Mouse (Mus musculus) E14TG2a.4 (cell line): Measurements from ENCODE around the gene Traip.

ENCODE experiments used
- H3K27me3 ChIP-seq: 2 replicates; pipeline ENCODE4 v1.6.1; 2014; ENCODE audit warnings: low read length, control low read depth; ENCODE audit not compliant: insufficient read depth
- H3K36me3 ChIP-seq: 2 replicates; pipeline ENCODE4 v1.6.1; 2014; ENCODE audit warnings: low read length, control low read depth; ENCODE audit not compliant: insufficient read depth
- H3K4me1 ChIP-seq: replicated peaks from 2 replicates; pipeline ENCODE4 v1.6.1; 2014; ENCODE audit warnings: low read depth, low read length, control low read depth
- H3K4me3 ChIP-seq: replicated peaks from 2 replicates; pipeline ENCODE4 v1.5.1; 2014; ENCODE audit warnings: mild to moderate bottlenecking, low read length
- H3K9me3 ChIP-seq: 2 replicates; pipeline ENCODE4 v1.6.1; 2014; ENCODE audit warnings: low read length, control low read depth
- CTCF ChIP-seq: conservative IDR thresholded peaks from 2 replicates; pipeline ENCODE4 v1.5.1; 2014; ENCODE audit warnings: low read length
- NANOG ChIP-seq: IDR thresholded peaks from 2 replicates; pipeline ENCODE4 v1.6.1; 2014; ENCODE audit warnings: borderline replicate concordance, low read length, mixed read lengths
- POU5F1 ChIP-seq: IDR thresholded peaks from 2 replicates; pipeline ENCODE4 v1.6.1; 2014; ENCODE audit warnings: low read length, borderline replicate concordance

Traip gene

DNA sequence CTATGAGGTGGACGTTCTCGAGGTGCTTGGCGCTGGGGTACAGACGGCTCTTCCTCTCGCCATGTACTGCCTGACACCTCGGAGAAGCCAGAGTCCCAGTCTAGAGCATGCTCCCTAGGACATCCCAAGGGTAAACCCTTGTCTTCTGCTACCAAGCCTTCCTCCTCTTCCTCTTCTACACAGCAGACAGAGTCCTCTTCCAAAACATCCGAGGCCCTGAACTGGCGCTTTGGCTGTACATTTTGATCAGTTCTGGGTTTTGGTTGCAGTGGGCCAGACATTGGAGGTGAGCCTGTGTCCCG, 34.8 kb downstream of the Traip start:
- Histone ChIP-seq H3K4me1 (peaks cover 59% of the 10 kb centered on the region), H3K36me3 (no peaks in the 10 kb centered on the region), H3K4me3 (peak overlapping the region; percentile 87), H3K27me3 (peaks cover 53% of the 10 kb centered on the region), H3K9me3 (no peaks in the 10 kb centered on the region)
- TF ChIP-seq POU5F1 (no peak), NANOG (no peak), CTCF (no peak)

DNA sequence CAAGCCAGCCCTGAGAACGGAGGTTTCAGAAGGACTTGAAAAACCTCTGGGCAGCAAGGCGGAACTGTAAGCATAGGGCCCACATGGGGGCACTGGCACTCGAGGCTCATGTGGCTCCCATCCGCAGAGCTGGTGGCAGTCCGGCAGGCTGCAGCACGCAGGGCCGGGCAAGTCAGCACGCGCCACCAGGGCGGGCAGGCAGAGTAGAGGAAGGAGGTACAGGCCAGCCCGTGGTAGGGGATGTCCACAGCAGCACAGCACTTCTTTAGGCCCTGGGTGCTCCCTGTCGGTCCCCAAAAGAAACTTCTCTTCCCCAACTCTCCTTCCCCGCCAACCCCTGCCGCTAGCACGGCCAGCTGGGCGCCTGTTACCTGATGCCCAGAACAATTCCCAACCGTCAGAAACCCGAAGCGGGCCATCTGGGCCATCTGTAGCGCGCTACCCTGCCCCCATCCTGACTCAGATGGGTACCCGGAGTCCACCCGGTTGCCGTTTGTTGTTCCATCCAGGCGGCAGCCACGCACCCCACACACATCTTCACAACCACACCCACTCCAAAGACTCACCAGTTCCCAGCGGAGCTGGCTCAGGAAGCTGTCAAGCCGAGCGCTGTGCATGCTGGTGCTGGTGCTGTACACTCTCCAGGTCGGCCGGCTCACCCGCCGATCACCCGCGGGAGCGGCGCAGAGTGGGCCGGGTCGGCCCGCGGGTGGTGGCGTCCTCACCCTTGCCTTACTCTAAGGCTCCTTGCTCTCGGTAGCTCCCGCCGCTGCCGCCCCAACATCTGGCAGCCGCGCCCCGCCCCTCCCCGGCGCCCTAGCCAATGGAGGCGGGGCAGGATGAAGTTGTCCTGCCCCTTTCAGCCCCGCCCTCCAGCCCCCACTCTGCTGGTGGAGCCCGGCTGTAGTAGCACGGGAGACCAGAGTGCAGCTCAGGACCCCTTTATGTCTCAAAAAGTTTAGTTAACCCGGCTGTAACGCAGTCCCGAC, 35.5 kb downstream of the Traip start, which contains the start of gene Inka1:
TSS of gene Inka1 (minus strand) at position 749 of the 989 bp plus-strand sequence.
- peaks cover 49% of the 10 kb centered on the region for H3K27me3 ChIP-seq

DNA sequence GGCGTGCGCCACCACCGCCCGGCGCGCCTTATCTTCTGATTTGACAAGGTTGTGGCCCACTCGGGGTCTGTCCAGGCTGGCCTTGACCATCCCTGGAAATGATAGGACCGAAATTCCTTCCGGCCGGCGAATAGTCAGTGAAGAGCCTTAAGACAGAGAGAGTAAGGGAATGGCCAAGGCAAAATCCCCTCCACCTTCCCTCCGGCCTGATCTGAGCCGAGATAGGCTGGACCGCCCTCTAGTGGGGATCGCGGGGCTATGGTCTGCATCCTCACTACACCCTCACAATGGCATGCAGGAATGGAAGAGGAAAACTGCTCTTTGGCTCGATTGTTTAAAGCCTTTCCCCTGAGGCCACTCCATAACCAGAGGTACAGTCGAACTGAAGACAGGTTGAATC, 36.4 kb downstream of the Traip start:
- Histone ChIP-seq H3K27me3 (peaks cover 40% of the 10 kb centered on the region), H3K4me3 (peak overlapping the region; percentile 87), H3K9me3 (no peaks in the 10 kb centered on the region), H3K4me1 (peaks cover 60% of the 10 kb centered on the region), H3K36me3 (no peaks in the 10 kb centered on the region)
- TF ChIP-seq NANOG (no peak), CTCF (peak; percentile 66)

More for the DNA sequence above, 35.5 kb downstream of the Traip start, which contains the start of gene Inka1:
- Histone ChIP-seq H3K4me1 (peaks cover 62% of the 10 kb centered on the region), H3K36me3 (no peaks in the 10 kb centered on the region), H3K9me3 (no peaks in the 10 kb centered on the region), H3K4me3 (peak within 1 kb of the TSS; percentile 87)
- TF ChIP-seq CTCF (no peak), POU5F1 (no peak)

- TF ChIP-seq CTCF = no peak
- TF ChIP-seq NANOG = no peak
- no peak for TF ChIP-seq POU5F1
- H3K36me3 ChIP-seq = no peaks in the 10 kb centered on the region
- no peaks in the 10 kb centered on the region for H3K9me3 ChIP-seq
- H3K27me3 ChIP-seq = peaks cover 28% of the 10 kb centered on the region
- no peak overlapping the region for H3K4me3 ChIP-seq
- H3K4me1 ChIP-seq = peaks cover 56% of the 10 kb centered on the region
Measured at GRCm38 (mm10) chr9:107987950-107988349, 38.0 kb downstream of the Traip start.

DNA sequence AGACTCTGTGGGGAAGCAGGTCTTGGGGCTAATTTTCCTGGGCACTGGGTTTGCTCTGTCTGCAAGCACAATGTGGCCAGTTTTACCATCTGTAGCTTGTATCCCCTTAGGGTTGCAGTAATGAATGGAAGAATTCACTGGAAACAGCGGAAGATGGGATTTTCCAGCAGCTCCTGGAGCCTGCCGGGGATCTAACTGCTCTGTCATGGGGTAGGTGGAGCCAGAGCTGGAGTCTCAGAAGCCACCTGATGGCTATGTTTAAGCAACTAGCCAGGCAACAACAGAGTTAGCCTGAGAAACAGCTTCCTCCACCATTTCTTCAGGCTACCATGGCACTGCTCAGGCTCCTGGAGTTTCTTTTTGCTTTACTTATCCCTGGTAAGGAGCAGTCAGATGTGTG, 42.3 kb downstream of the Traip start, which contains the start of gene Cdhr4:
TSS of gene Cdhr4 (plus strand) at position 301 of the 400 bp plus-strand sequence.
- H3K9me3 ChIP-seq = no peaks in the 10 kb centered on the region
- no peaks in the 10 kb centered on the region for H3K36me3 ChIP-seq
- H3K27me3 ChIP-seq = peaks cover 33% of the 10 kb centered on the region
- TF ChIP-seq NANOG = no peak
- TF ChIP-seq POU5F1 = no peak
- TF ChIP-seq CTCF = no peak
- no peak within 1 kb of the TSS for H3K4me3 ChIP-seq
- peaks cover 47% of the 10 kb centered on the region for H3K4me1 ChIP-seq

DNA sequence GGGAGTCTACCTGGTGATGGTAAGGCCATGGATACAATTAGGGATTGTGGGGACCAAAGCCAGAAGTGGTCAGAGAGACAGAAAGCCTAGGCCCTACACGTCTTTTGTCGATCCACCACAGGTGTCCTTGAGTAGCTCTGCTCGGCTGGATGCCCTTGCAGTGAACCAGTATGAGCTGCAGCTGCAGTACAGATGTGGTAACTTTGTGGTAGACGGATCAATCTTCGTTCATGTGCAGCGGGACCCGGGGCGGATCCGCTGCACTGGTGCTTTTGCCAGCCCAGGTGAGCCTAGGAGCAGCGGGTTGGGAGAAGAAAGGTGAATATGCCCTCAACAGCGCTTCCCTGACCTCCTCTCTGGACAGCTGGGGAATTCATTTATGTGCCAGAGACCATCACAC, 43.1 kb downstream of the Traip start:
- Histone ChIP-seq H3K27me3 (peaks cover 41% of the 10 kb centered on the region), H3K36me3 (no peaks in the 10 kb centered on the region), H3K9me3 (no peaks in the 10 kb centered on the region), H3K4me3 (no peak overlapping the region), H3K4me1 (peaks cover 39% of the 10 kb centered on the region)
- TF ChIP-seq CTCF = no peak
- TF ChIP-seq POU5F1 = no peak
- TF ChIP-seq NANOG = no peak

DNA sequence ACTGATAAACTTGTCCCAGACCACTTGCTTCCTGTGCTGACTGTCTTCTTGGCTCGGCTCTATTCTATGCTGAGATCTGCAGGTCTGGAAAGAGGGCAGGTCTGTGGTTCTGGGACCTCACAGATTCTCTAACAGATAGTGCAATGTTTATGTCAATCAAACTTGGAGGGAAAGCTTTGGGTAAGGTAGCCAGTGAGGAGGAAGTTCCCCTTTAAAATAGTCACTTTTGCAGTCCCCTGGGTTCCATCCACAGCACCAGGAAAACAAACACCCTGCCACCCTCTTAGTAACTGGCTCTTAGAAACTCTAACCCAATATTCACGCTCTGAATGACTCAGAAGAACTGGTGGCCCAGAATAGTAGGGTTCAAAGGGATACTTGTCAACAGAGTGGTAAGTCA, 44.5 kb downstream of the Traip start:
- peaks cover 34% of the 10 kb centered on the region for H3K4me1 ChIP-seq
- H3K4me3 ChIP-seq = no peak overlapping the region
- H3K9me3 ChIP-seq = no peaks in the 10 kb centered on the region
- peaks cover 46% of the 10 kb centered on the region for H3K27me3 ChIP-seq
- H3K36me3 ChIP-seq = no peaks in the 10 kb centered on the region
- no peak for TF ChIP-seq CTCF
- no peak for TF ChIP-seq NANOG
- no peak for TF ChIP-seq POU5F1

GRCm38 (mm10) chr9:107995513-107995912, 45.6 kb downstream of the Traip start:
- peaks cover 28% of the 10 kb centered on the region for H3K4me1 ChIP-seq
- H3K4me3 ChIP-seq = peak overlapping the region; percentile 63
- no peaks in the 10 kb centered on the region for H3K36me3 ChIP-seq
- H3K9me3 ChIP-seq = no peaks in the 10 kb centered on the region
- peaks cover 46% of the 10 kb centered on the region for H3K27me3 ChIP-seq
- no peak for TF ChIP-seq POU5F1
- TF ChIP-seq NANOG = no peak

DNA sequence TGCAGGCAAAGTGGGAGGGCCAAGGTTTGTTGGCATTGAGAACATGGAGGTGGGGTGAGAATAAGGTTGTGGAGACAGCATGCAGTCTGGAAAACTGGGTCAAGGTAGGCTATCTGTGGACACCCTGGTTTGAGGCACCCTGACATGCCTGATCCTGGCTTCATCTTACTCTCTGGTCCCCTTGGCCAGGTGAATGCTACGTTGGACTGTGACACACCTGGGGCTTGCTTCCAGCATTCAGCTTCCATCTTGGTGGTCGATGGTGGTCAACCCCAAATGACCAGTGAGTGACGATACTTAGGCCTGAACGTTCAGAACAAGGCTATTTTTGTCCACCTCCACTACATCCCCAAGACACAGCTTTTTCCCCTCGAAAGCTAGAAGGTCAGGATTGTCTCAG, 46.1 kb downstream of the Traip start, which contains the start of gene Gm20662:
TSS of gene Gm20662 (plus strand) at position 301 of the 400 bp plus-strand sequence.
- peaks cover 46% of the 10 kb centered on the region for H3K27me3 ChIP-seq

More for the DNA sequence above, 46.1 kb downstream of the Traip start, which contains the start of gene Gm20662:
- peak within 1 kb of the TSS; percentile 63 for H3K4me3 ChIP-seq
- no peaks in the 10 kb centered on the region for H3K36me3 ChIP-seq
- H3K4me1 ChIP-seq = peaks cover 29% of the 10 kb centered on the region
- no peaks in the 10 kb centered on the region for H3K9me3 ChIP-seq
- TF ChIP-seq CTCF (no peak), NANOG (no peak), POU5F1 (no peak)
